Mouse (Mus musculus) olfactory bulb, adult 2 months (tissue): ENCODE results near the gene Cyb561d1.
A peak's percentile ranks its signal among the peaks of the same experiment; 100 is the strongest.

Source experiments
- CTCF ChIP-seq: fragments of 200-500 bp; IDR thresholded peaks from 2 replicates; pipeline ENCODE4 v1.5.1; 2012; ENCODE audit warnings: low read depth, mild to moderate bottlenecking, low read length, moderate library complexity; ENCODE audit not compliant: insufficient read depth
- POLR2A ChIP-seq: fragments of 200-500 bp; IDR thresholded peaks from 2 replicates; pipeline ENCODE4 v1.6.1; 2012; ENCODE audit warnings: mild to moderate bottlenecking, low read depth, low read length, moderate library complexity; ENCODE audit not compliant: insufficient read depth

DNA sequence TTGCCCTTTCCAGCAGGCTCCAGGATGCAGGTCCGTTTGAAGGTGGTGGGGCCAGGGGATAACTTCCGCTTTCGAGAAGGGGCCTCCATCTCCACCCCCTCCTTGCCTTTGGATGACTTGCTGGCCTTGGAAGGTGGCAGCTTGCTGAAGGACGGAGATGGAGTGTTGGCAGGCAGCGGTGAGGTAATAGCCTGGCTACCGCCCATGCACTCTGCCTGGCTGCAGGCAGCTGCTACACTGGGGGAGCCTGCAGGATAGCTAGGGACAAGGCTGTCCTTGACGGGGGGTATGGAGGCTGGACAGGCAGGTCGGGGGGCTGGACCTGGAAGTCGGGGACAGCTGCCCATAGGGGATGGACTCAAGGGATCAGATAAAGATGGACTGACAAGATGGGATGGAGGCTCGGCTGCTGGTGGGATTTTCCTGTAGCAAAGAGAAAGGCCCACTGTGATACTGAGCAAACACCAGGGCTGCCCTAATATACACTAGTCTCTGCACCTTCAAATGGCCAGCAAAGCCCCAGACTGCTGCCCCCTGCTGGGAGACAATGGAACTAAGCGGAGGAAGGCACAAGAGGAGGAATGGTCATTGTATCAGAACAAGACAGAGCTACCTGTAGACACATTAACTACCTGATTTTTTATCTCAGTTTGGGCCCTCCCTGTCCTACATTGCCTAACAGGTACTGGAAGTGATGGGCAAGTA is 2.8 kb upstream of the Cyb561d1 start:
- TF ChIP-seq CTCF: peak; percentile 53; the same call in 1 of the 2 replicates
- TF ChIP-seq POLR2A: no peak
